Mouse (Mus musculus) limb, embryonic 10.5 days (tissue): ENCODE data around the gene Acyp2. TPM values are rescaled to one million over a fixed set of nuclear protein-coding genes. Genes with fewer than 3 reads are reported as not detected.

Source experiments
- DNase-seq: peaks from one replicate; pipeline ENCODE4 v3.0.0-alpha.2; 2017; ENCODE audit warnings: low spot score
- H3K27ac ChIP-seq: fragments of 300-500 bp; sonication (generic); 2 replicates; pipeline ENCODE4 v1.5.1; 2016; ENCODE audit warnings: mild to moderate bottlenecking
- H3K27me3 ChIP-seq: fragments of 300-500 bp; sonication (generic); 2 replicates; pipeline ENCODE4 v1.6.1; 2016; ENCODE audit warnings: low read depth, mild to moderate bottlenecking; ENCODE audit not compliant: poor library complexity, severe bottlenecking
- H3K36me3 ChIP-seq: fragments of 300-500 bp; sonication (generic); 2 replicates; pipeline ENCODE4 v1.6.1; 2016; ENCODE audit warnings: mild to moderate bottlenecking, moderate library complexity
- H3K4me1 ChIP-seq: fragments of 300-500 bp; sonication (generic); 2 replicates; pipeline ENCODE4 v1.6.1; 2016
- H3K4me3 ChIP-seq: fragments of 300-500 bp; sonication (generic); 2 replicates; pipeline ENCODE4 v1.5.1; 2016; ENCODE audit warnings: mild to moderate bottlenecking, moderate library complexity
- H3K9me3 ChIP-seq: fragments of 300-500 bp; sonication (generic); replicated peaks from 2 replicates; pipeline ENCODE4 v1.6.1; 2016; ENCODE audit warnings: mild to moderate bottlenecking
- WGBS: fragments of 180-500 bp; shearing (Covaris S2); methylation state at CpG from one replicate; pipeline ENCODE4 v1.1.7; 2016; 5-methylcytosine and 5-hydroxymethylcytosine counted together
- polyA plus RNA-seq: library from polyadenylated mRNA; unstranded; fragments of >200 nt; fragmentation: Nextera tagmentation; extraction: Ambion mirVana; gene quantifications from 2 replicates; pipeline ENCODE4 v1.2.1, GENCODE M21; 2016

Acyp2 gene
- polyA plus RNA-seq, 1 experiment from 2014 or later, result 3.6 TPM

GRCm38 (mm10) chr11:30553408-30553807 is 96.0 kb downstream of the Acyp2 start:
- WGBS, result 90% methylated on average over 1 of the region's 1 CpGs
- Histone ChIP-seq H3K27ac (no peak overlapping the region), H3K36me3 (no peaks in the 10 kb centered on the region), H3K9me3 (no peaks in the 10 kb centered on the region), H3K4me3 (no peak overlapping the region), H3K27me3 (no peaks in the 10 kb centered on the region), H3K4me1 (no peaks in the 10 kb centered on the region)
- DNase-seq, result no peak

- WGBS, result 86% methylated on average over 2 of the region's 2 CpGs
- DNase-seq, result no peak
Observed at GRCm38 (mm10) chr11:30517133-30517532, 132.3 kb downstream of the Acyp2 start.

GRCm38 (mm10) chr11:30508178-30508577 is 141.2 kb downstream of the Acyp2 start:
- H3K4me3 ChIP-seq, result no peak overlapping the region
- H3K4me1 ChIP-seq, result no peaks in the 10 kb centered on the region
- H3K27ac ChIP-seq, result no peak overlapping the region
- WGBS, result 94% methylated on average over 4 of the region's 4 CpGs
- no peaks in the 10 kb centered on the region for H3K27me3 ChIP-seq
- no peaks in the 10 kb centered on the region for H3K36me3 ChIP-seq
- H3K9me3 ChIP-seq, result no peaks in the 10 kb centered on the region
- no peak for DNase-seq

More at GRCm38 (mm10) chr11:30517133-30517532, 132.3 kb downstream of the Acyp2 start:
- H3K4me1 ChIP-seq, result no peaks in the 10 kb centered on the region
- no peak overlapping the region for H3K4me3 ChIP-seq
- H3K27ac ChIP-seq, result no peak overlapping the region
- H3K9me3 ChIP-seq, result no peaks in the 10 kb centered on the region
- no peaks in the 10 kb centered on the region for H3K27me3 ChIP-seq
- no peaks in the 10 kb centered on the region for H3K36me3 ChIP-seq

GRCm38 (mm10) chr11:30498738-30499355 is 150.5 kb downstream of the Acyp2 start:
- H3K4me3 ChIP-seq, result no peak overlapping the region
- no peaks in the 10 kb centered on the region for H3K9me3 ChIP-seq
- H3K27me3 ChIP-seq, result no peaks in the 10 kb centered on the region
- 83% methylated on average over 3 of the region's 3 CpGs for WGBS
- no peak for DNase-seq
- H3K36me3 ChIP-seq, result no peaks in the 10 kb centered on the region
- no peaks in the 10 kb centered on the region for H3K4me1 ChIP-seq
- H3K27ac ChIP-seq, result no peak overlapping the region

- no peak for DNase-seq
- Histone ChIP-seq H3K4me1 (no peaks in the 10 kb centered on the region), H3K36me3 (no peaks in the 10 kb centered on the region), H3K27ac (no peak overlapping the region), H3K9me3 (no peaks in the 10 kb centered on the region), H3K27me3 (no peaks in the 10 kb centered on the region), H3K4me3 (no peak overlapping the region)
- WGBS, result 68% methylated on average over 2 of the region's 2 CpGs
Observed at GRCm38 (mm10) chr11:30497151-30497550, 152.2 kb downstream of the Acyp2 start.

GRCm38 (mm10) chr11:30491515-30492260 is 157.7 kb downstream of the Acyp2 start:
- DNase-seq, result no peak
- Histone ChIP-seq H3K27ac (no peak overlapping the region), H3K27me3 (no peaks in the 10 kb centered on the region), H3K9me3 (no peaks in the 10 kb centered on the region), H3K4me1 (no peaks in the 10 kb centered on the region), H3K36me3 (no peaks in the 10 kb centered on the region), H3K4me3 (no peak overlapping the region)

GRCm38 (mm10) chr11:30488183-30488582 is 161.2 kb downstream of the Acyp2 start:
- Histone ChIP-seq H3K27ac (no peak overlapping the region), H3K36me3 (no peaks in the 10 kb centered on the region), H3K27me3 (no peaks in the 10 kb centered on the region), H3K9me3 (no peaks in the 10 kb centered on the region), H3K4me1 (no peaks in the 10 kb centered on the region), H3K4me3 (no peak overlapping the region)
- WGBS, result 92% methylated on average over 9 of the region's 10 CpGs
- DNase-seq, result no peak

GRCm38 (mm10) chr11:30483286-30483685 is 166.1 kb downstream of the Acyp2 start:
- WGBS, result 84% methylated on average over 4 of the region's 4 CpGs
- DNase-seq, result no peak

GRCm38 (mm10) chr11:30471751-30472593 is 177.4 kb downstream of the Acyp2 start, which contains the start of gene 4930505A04Rik:
TSS of gene 4930505A04Rik (minus strand) at chr11:30471827.
- peak within 1 kb of the TSS; percentile 84 for H3K27ac ChIP-seq
- no peaks in the 10 kb centered on the region for H3K36me3 ChIP-seq
- H3K27me3 ChIP-seq, result no peaks in the 10 kb centered on the region
- H3K4me1 ChIP-seq, result peaks cover 7% of the 10 kb centered on the region; the same call in 1 of the 2 replicates
- WGBS, result 11% methylated on average over 17 of the region's 17 CpGs
- peak; percentile 89 for DNase-seq
- no peaks in the 10 kb centered on the region for H3K9me3 ChIP-seq
- peak within 1 kb of the TSS; percentile 55 for H3K4me3 ChIP-seq

More at GRCm38 (mm10) chr11:30483286-30483685, 166.1 kb downstream of the Acyp2 start:
- Histone ChIP-seq H3K4me1 (no peaks in the 10 kb centered on the region), H3K36me3 (no peaks in the 10 kb centered on the region), H3K27ac (no peak overlapping the region), H3K4me3 (no peak overlapping the region), H3K27me3 (no peaks in the 10 kb centered on the region), H3K9me3 (no peaks in the 10 kb centered on the region)

- Histone ChIP-seq H3K27me3 (no peaks in the 10 kb centered on the region), H3K4me3 (no peak overlapping the region), H3K9me3 (no peaks in the 10 kb centered on the region), H3K36me3 (no peaks in the 10 kb centered on the region), H3K27ac (peak overlapping the region; percentile 84), H3K4me1 (peaks cover 7% of the 10 kb centered on the region; the same call in 1 of the 2 replicates)
- 81% methylated on average over 8 of the region's 8 CpGs for WGBS
- no peak for DNase-seq
Observed at GRCm38 (mm10) chr11:30471187-30471586, 178.2 kb downstream of the Acyp2 start.
